Mouse (Mus musculus) liver, embryonic 15.5 days (tissue): ENCODE measurements around the gene Filip1l. TPM values are rescaled to one million over a fixed set of nuclear protein-coding genes. Genes with fewer than 3 reads are reported as not detected.

Experiments used
- ATAC-seq: fragments of 200-750 bp; cut with Nextera tagmentation; 2 replicates; pipeline ENCODE4 v1.8.0; 2017; ENCODE audit warnings: moderate number of reproducible peaks, mild to moderate bottlenecking, moderate library complexity; ENCODE audit not compliant: insufficient read depth
- H3K27ac ChIP-seq: fragments of 300-500 bp; sonication (generic); replicated peaks from 2 replicates; pipeline ENCODE4 v1.5.1; 2015; ENCODE audit warnings: mild to moderate bottlenecking, inconsistent platforms
- H3K27me3 ChIP-seq: fragments of 300-500 bp; sonication (generic); 2 replicates; pipeline ENCODE4 v1.6.1; 2015; ENCODE audit warnings: mild to moderate bottlenecking, inconsistent platforms
- H3K36me3 ChIP-seq: fragments of 300-500 bp; sonication (generic); replicated peaks from 2 replicates; pipeline ENCODE4 v1.6.1; 2015; ENCODE audit warnings: moderate library complexity, mild to moderate bottlenecking, inconsistent platforms
- H3K4me1 ChIP-seq: fragments of 300-500 bp; sonication (generic); replicated peaks from 2 replicates; pipeline ENCODE4 v1.6.1; 2015; ENCODE audit warnings: inconsistent platforms
- H3K4me2 ChIP-seq: fragments of 300-500 bp; sonication (generic); 2 replicates; pipeline ENCODE4 v1.6.1; 2015; ENCODE audit warnings: moderate library complexity, mild to moderate bottlenecking, inconsistent platforms
- H3K4me3 ChIP-seq: fragments of 300-500 bp; sonication (generic); replicated peaks from 2 replicates; pipeline ENCODE4 v1.5.1; 2015; ENCODE audit warnings: mild to moderate bottlenecking, inconsistent platforms
- H3K9ac ChIP-seq: fragments of 300-500 bp; sonication (generic); 2 replicates; pipeline ENCODE4 v1.6.1; 2015; ENCODE audit warnings: moderate library complexity, mild to moderate bottlenecking, inconsistent platforms
- H3K9me3 ChIP-seq: fragments of 300-500 bp; sonication (generic); replicated peaks from 2 replicates; pipeline ENCODE4 v1.6.1; 2016; ENCODE audit warnings: inconsistent platforms
- WGBS: fragments of 180-500 bp; shearing (Covaris S2); methylation state at CpG from one replicate; pipeline ENCODE4 v1.1.7; 2015; ENCODE audit warnings: mixed read lengths; ENCODE audit not compliant: insufficient replicate concordance; 5-methylcytosine and 5-hydroxymethylcytosine counted together
- polyA plus RNA-seq: library from polyadenylated mRNA; unstranded; fragments of >200 nt; fragmentation: Nextera tagmentation; extraction: Ambion mirVana; gene quantifications from 2 replicates; pipeline ENCODE4 v1.2.1, GENCODE M21; 2015

Gene Filip1l
- polyA plus RNA-seq, 1 experiment from 2014 or later = 3.6 TPM

- H3K9me3 ChIP-seq = no peaks in the 10 kb centered on the region
- H3K4me3 ChIP-seq = no peak overlapping the region
- no peak overlapping the region for H3K9ac ChIP-seq
- no peak overlapping the region for H3K27ac ChIP-seq
- WGBS = 16% methylated on average over 1 of the region's 1 CpGs
- no peaks in the 10 kb centered on the region for H3K36me3 ChIP-seq
- H3K27me3 ChIP-seq = no peaks in the 10 kb centered on the region
- ATAC-seq = no peak
- no peaks in the 10 kb centered on the region for H3K4me1 ChIP-seq
- H3K4me2 ChIP-seq = no peak overlapping the region
Measured at GRCm38 (mm10) chr16:57534365-57534764, 181.5 kb downstream of the Filip1l start.

DNA sequence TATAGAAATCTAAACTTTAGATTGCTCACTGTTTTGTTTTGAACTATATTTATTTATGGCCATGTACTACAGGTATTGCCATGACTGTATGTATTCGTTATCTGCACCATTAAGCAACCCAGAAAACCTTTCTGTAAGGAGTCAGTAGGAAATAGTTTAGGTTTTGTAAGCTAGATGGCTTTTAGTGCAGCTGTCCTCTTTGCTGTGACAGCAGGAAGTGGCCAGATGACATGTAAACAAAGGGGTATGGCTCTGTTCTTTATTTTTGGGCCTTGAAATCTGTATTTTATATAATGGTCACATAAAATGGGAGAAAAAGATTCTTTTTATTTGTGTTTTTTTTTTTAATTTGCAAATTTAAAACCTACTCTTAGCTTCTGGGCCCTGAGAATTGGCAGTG is 181.9 kb downstream of the Filip1l start:
- Histone ChIP-seq H3K4me2 (no peak overlapping the region), H3K4me3 (no peak overlapping the region), H3K4me1 (no peaks in the 10 kb centered on the region), H3K27ac (no peak overlapping the region), H3K9me3 (no peaks in the 10 kb centered on the region), H3K27me3 (no peaks in the 10 kb centered on the region), H3K9ac (no peak overlapping the region), H3K36me3 (no peaks in the 10 kb centered on the region)
- no peak for ATAC-seq
- 35% methylated on average over 1 of the region's 1 CpGs for WGBS

- 62% methylated on average over 7 of the region's 7 CpGs for WGBS
- Histone ChIP-seq H3K27me3 (no peaks in the 10 kb centered on the region), H3K4me2 (no peak overlapping the region), H3K9me3 (no peaks in the 10 kb centered on the region), H3K9ac (no peak overlapping the region), H3K4me1 (no peaks in the 10 kb centered on the region), H3K36me3 (no peaks in the 10 kb centered on the region), H3K4me3 (no peak overlapping the region), H3K27ac (no peak overlapping the region)
- ATAC-seq = no peak
Measured at GRCm38 (mm10) chr16:57536511-57536910, 183.6 kb downstream of the Filip1l start.

GRCm38 (mm10) chr16:57543243-57543642 is 190.3 kb downstream of the Filip1l start:
- H3K4me3 ChIP-seq = no peak overlapping the region
- no peak overlapping the region for H3K27ac ChIP-seq
- H3K9me3 ChIP-seq = no peaks in the 10 kb centered on the region
- no peak for ATAC-seq
- H3K4me2 ChIP-seq = no peak overlapping the region
- no peak overlapping the region for H3K9ac ChIP-seq
- H3K36me3 ChIP-seq = no peaks in the 10 kb centered on the region
- no peaks in the 10 kb centered on the region for H3K4me1 ChIP-seq
- 68% methylated on average over 3 of the region's 3 CpGs for WGBS
- H3K27me3 ChIP-seq = peaks cover 7% of the 10 kb centered on the region

DNA sequence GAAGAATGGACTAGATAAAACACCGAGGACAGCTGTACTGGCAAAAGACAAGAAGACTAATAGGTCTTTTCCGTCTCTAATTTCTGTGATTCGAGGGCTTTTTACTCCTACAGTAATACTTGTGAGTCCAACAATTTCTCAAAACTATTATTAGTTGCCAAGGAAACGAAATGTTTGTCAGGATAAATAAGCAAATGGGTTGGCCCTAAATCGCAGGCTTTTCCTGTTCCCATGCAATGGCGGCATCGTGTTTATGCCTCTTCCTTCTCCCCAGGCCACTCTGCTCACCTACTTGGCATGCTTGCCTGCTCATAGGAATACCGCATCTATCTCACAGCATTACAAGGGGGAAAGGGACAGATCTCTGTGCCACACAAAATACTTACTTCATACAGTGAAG is 191.5 kb downstream of the Filip1l start:
- Histone ChIP-seq H3K27ac (no peak overlapping the region), H3K4me1 (0 out of 2 replicates have a peak, but pooled peaks cover 6% of the 10 kb centered on the region), H3K4me3 (no peak overlapping the region), H3K9ac (no peak overlapping the region), H3K4me2 (no peak overlapping the region), H3K9me3 (no peaks in the 10 kb centered on the region), H3K36me3 (no peaks in the 10 kb centered on the region), H3K27me3 (peaks cover 17% of the 10 kb centered on the region)
- no peak for ATAC-seq
- WGBS = 61% methylated on average over 8 of the region's 8 CpGs

DNA sequence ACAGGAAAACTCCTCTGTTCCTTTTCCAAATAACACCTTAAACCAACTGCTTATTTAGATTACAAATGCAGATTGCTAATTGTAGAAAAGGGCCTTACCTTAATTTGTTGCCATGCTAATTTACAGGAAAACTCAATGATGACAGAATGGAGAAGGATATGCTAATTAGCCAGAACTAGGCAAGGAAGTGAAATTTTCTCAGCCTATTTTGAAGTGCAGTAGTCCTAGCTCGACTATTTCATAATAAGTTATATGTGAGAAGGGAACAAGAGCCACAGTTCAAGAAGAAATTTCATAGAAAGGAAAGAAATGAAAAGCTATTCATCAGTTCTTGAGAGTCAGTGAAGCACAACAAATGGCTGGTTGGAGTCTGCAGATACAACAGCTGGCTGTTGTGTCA is 193.5 kb downstream of the Filip1l start:
- Histone ChIP-seq H3K4me1 (0 out of 2 replicates have a peak, but pooled peaks cover 6% of the 10 kb centered on the region), H3K9ac (no peak overlapping the region), H3K27ac (no peak overlapping the region), H3K4me2 (no peak overlapping the region), H3K4me3 (no peak overlapping the region), H3K36me3 (no peaks in the 10 kb centered on the region), H3K27me3 (peaks cover 30% of the 10 kb centered on the region), H3K9me3 (no peaks in the 10 kb centered on the region)
- no peak for ATAC-seq
- 45% methylated on average over 1 of the region's 1 CpGs for WGBS

DNA sequence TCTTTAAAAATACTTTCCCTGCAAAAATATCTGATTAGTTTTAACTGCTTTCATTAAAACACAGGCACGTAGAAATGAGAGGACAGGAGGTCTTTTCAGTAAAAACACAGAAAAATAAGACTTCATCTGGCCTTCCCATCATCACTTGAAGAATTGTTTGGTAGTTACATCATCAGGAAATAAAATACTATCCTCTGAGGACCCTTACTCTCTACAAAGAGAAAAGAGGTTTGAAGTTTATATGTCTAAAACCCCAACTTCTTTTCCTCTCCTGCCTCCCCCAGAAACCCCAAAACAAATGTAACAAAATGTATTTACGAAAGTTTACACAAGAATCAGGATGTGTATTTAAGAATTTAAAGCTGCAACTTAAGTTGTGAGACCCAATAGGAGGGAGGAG is 195.7 kb downstream of the Filip1l start:
- H3K9ac ChIP-seq = peak overlapping the region; percentile 53; the same call in 1 of the 2 replicates
- WGBS = 52% methylated on average over 2 of the region's 2 CpGs
- no peaks in the 10 kb centered on the region for H3K9me3 ChIP-seq
- ATAC-seq = no peak
- H3K36me3 ChIP-seq = no peaks in the 10 kb centered on the region
- H3K4me3 ChIP-seq = peak overlapping the region; percentile 59
- H3K27me3 ChIP-seq = peaks cover 30% of the 10 kb centered on the region
- no peak overlapping the region for H3K27ac ChIP-seq
- 0 out of 2 replicates have a peak, but pooled peaks cover 6% of the 10 kb centered on the region for H3K4me1 ChIP-seq
- peak overlapping the region; percentile 72 for H3K4me2 ChIP-seq

- Histone ChIP-seq H3K27ac (no peak overlapping the region), H3K27me3 (peaks cover 30% of the 10 kb centered on the region), H3K4me2 (peak overlapping the region; percentile 72), H3K36me3 (no peaks in the 10 kb centered on the region), H3K9ac (peak overlapping the region; percentile 53), H3K9me3 (no peaks in the 10 kb centered on the region), H3K4me1 (0 out of 2 replicates have a peak, but pooled peaks cover 6% of the 10 kb centered on the region), H3K4me3 (peak overlapping the region; percentile 59)
- peak; percentile 72 for ATAC-seq
- WGBS = under 1% methylated on average over 64 of the region's 64 CpGs
Measured at GRCm38 (mm10) chr16:57549061-57550037, 196.5 kb downstream of the Filip1l start.

DNA sequence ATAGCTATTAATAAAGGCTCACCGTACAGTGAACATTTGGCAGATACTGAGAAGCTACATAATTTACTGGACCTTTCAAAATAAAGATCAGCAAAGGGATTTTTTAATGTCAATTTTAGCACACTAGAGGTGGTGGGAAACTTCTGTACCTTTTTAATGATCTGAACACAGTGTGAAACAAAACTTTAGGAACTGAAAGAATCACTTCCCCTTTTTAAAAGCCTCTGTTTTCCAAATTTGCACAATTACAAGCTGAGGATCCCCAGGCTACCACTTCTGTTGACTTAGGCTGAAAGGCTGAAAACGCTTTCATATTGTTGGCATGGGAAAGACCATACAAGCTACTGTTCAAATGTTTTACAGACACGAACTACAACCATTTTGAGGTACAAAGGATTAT is 197.2 kb downstream of the Filip1l start:
- no peak for ATAC-seq
- 18% methylated on average over 3 of the region's 3 CpGs for WGBS
- H3K4me2 ChIP-seq = peak overlapping the region; percentile 5; the same call in 1 of the 2 replicates
- no peak overlapping the region for H3K9ac ChIP-seq
- no peaks in the 10 kb centered on the region for H3K9me3 ChIP-seq
- H3K36me3 ChIP-seq = no peaks in the 10 kb centered on the region
- H3K27ac ChIP-seq = no peak overlapping the region
- 0 out of 2 replicates have a peak, but pooled peaks cover 6% of the 10 kb centered on the region for H3K4me1 ChIP-seq
- H3K4me3 ChIP-seq = peak overlapping the region; percentile 59; the same call in 1 of the 2 replicates
- H3K27me3 ChIP-seq = peaks cover 30% of the 10 kb centered on the region

- H3K9me3 ChIP-seq = no peaks in the 10 kb centered on the region
- no peaks in the 10 kb centered on the region for H3K36me3 ChIP-seq
- H3K4me2 ChIP-seq = no peak overlapping the region
- 45% methylated on average over 2 of the region's 2 CpGs for WGBS
- peaks cover 30% of the 10 kb centered on the region for H3K27me3 ChIP-seq
- H3K9ac ChIP-seq = no peak overlapping the region
- ATAC-seq = no peak
- H3K4me1 ChIP-seq = 0 out of 2 replicates have a peak, but pooled peaks cover 6% of the 10 kb centered on the region
- no peak overlapping the region for H3K4me3 ChIP-seq
- no peak overlapping the region for H3K27ac ChIP-seq
Measured at GRCm38 (mm10) chr16:57550817-57551216, 197.9 kb downstream of the Filip1l start.

GRCm38 (mm10) chr16:57551617-57552016 is 198.7 kb downstream of the Filip1l start:
- no peak overlapping the region for H3K9ac ChIP-seq

More at GRCm38 (mm10) chr16:57551617-57552016, 198.7 kb downstream of the Filip1l start:
- H3K27me3 ChIP-seq = peaks cover 30% of the 10 kb centered on the region
- no peak overlapping the region for H3K27ac ChIP-seq
- no peaks in the 10 kb centered on the region for H3K36me3 ChIP-seq
- H3K4me1 ChIP-seq = 0 out of 2 replicates have a peak, but pooled peaks cover 6% of the 10 kb centered on the region
- ATAC-seq = no peak
- H3K4me2 ChIP-seq = no peak overlapping the region
- no peaks in the 10 kb centered on the region for H3K9me3 ChIP-seq
- H3K4me3 ChIP-seq = no peak overlapping the region
- 67% methylated on average over 2 of the region's 2 CpGs for WGBS
